Mouse (Mus musculus) cortical plate, adult 2 months (tissue): ENCODE data around the gene Hoxb5.

Experiments used
- CTCF ChIP-seq: fragments of 200-500 bp; IDR thresholded peaks from 2 replicates; pipeline ENCODE4 v1.5.1; 2011; ENCODE audit warnings: mild to moderate bottlenecking, control low read depth, low read length; ENCODE audit not compliant: insufficient read depth; ENCODE audit errors: extremely low read depth
- POLR2A ChIP-seq: fragments of 200-500 bp; IDR thresholded peaks from 2 replicates; pipeline ENCODE4 v1.6.1; 2011; ENCODE audit warnings: mild to moderate bottlenecking, low read length, control low read depth; ENCODE audit not compliant: insufficient read depth; ENCODE audit errors: extremely low read depth

DNA sequence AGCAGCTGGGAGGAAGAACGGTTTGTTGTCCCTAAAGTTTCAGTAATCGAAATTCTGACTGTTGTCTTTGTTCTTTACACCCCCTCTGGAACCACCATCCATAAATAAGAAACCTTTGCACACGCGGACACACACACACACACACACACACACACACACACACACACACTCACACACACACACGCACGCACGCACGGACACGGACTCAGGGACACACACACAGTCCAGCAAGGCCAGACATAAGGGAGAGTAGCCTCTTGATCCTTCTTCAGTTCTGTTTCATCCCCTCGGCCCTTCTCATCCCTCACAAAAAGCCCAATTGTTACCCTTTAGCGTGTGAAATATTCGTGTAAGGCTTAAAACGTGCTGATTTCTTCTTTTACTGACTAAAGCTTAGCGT lies 24.8 kb upstream of the Hoxb5 start:
- TF ChIP-seq POLR2A = no peak
- TF ChIP-seq CTCF = no peak
